In the genomic region with DNA sequence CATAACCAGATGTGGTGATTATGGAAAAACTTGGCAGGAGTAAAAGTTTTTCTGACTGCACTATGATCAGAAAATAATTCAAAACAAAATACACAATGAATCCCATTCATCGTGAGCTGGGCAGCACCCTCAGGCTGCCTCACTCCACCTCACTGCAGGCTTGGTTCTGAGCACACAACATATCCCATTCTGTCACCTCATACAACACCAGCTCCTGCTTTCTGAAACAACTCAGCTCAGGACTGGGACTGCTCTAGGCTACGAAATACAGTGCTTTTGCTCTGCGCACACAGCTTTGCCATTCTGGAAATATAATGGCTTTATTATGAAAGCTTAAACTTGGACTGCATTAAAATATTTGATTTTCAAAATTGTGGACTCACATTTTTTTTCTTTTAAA, we compare ENCODE assay signal across 22 mouse cellular contexts.
"Had no signal": no experiment of that assay in that cellular context is flagged by ENCODE, and none has a peak within 500 bp of the region (broad histone marks: within the 10 kb centered on the region; RNA-seq: fewer than 3 reads in every experiment).

No protein-coding gene starts in this region.

- H3K4me3 ChIP-seq: lung, embryonic 15.5 days; megakaryocyte, embryonic 14.5 days; midbrain, embryonic 13.5 days; midbrain, embryonic 15.5 days; neural tube, embryonic 12.5 days; stomach, embryonic 15.5 days had no signal

- H3K4me2 ChIP-seq: lung, embryonic 15.5 days; midbrain, embryonic 11.5 days; midbrain, embryonic 13.5 days; midbrain, embryonic 15.5 days; neural tube, embryonic 12.5 days; stomach, embryonic 15.5 days had no signal

- DNase-seq: liver, postnatal 0 days; lung, adult 2 months; lung, postnatal 14 days; lung, postnatal 36 days; retina, postnatal 1 day; right cerebral cortex, adult 18-20 months; right cerebral cortex, postnatal 25 days; right cerebral cortex, postnatal 4 days; spleen, adult 18-20 months; thymus, adult 2 months; thymus, postnatal 25 days; thymus, postnatal 4 days had no signal

- H3K27ac ChIP-seq: lung, embryonic 15.5 days; macrophage; midbrain, embryonic 13.5 days; midbrain, embryonic 15.5 days; neural tube, embryonic 12.5 days; stomach, embryonic 15.5 days; stomach, postnatal 0 days had no signal

- H3K4me1 ChIP-seq: lung, embryonic 15.5 days; megakaryocyte, embryonic 14.5 days; midbrain, embryonic 13.5 days; midbrain, embryonic 15.5 days; stomach, embryonic 15.5 days had no signal

- ATAC-seq: liver, postnatal 0 days; lung, postnatal 0 days; midbrain, embryonic 13.5 days; midbrain, embryonic 15.5 days had no signal

- H3K27me3 ChIP-seq: lung, embryonic 15.5 days; megakaryocyte, embryonic 14.5 days; midbrain, embryonic 13.5 days; midbrain, embryonic 15.5 days; neural tube, embryonic 12.5 days; stomach, embryonic 15.5 days had no signal

- H3K9me3 ChIP-seq: lung, embryonic 15.5 days; megakaryocyte, embryonic 14.5 days; midbrain, embryonic 13.5 days; midbrain, embryonic 15.5 days; neural tube, embryonic 12.5 days; stomach, embryonic 15.5 days had no signal

- H3K36me3 ChIP-seq: lung, embryonic 15.5 days; midbrain, embryonic 13.5 days; midbrain, embryonic 15.5 days; neural tube, embryonic 12.5 days; stomach, embryonic 15.5 days had no signal

- H3K9ac ChIP-seq: liver, postnatal 0 days; lung, embryonic 15.5 days; midbrain, embryonic 13.5 days; midbrain, embryonic 15.5 days; neural tube, embryonic 12.5 days; stomach, embryonic 15.5 days had no signal
